Mouse (Mus musculus) left cerebral cortex, adult 2 months (tissue): ENCODE results near the gene Mex3d. TPM values are rescaled to one million over a fixed set of nuclear protein-coding genes. Genes with fewer than 3 reads are reported as not detected.

Source experiments
- DNase-seq, 2 experiments: peaks; one replicate each; pipeline ENCODE4 v3.0.0; 2021 to 2022; ENCODE audit warnings: low spot score in 2 of 2, mixed read lengths in 1 of 2; ENCODE audit errors: extremely low spot score in 1 of 2
- H3K27ac ChIP-seq: fragments of 200-600 bp; 2 replicates; pipeline ENCODE4 v1.8.1; 2022
- H3K4me3 ChIP-seq: fragments of 200-600 bp; 2 replicates; pipeline ENCODE4 v1.8.1; 2022
- CTCF ChIP-seq: fragments of 200-600 bp; IDR thresholded peaks from 2 replicates; pipeline ENCODE4 v1.8.1; 2022; ENCODE audit warnings: antibody characterized with exemption, mild to moderate bottlenecking, moderate library complexity
- intact Hi-C: fragments of 180-260 bp; cut with DNase I; formaldehyde crosslinking; loops from one replicate; pipeline ENCODE4 v1.15.1; 2025
- total RNA-seq, 2 experiments: library from RNA; stranded (reverse); gene quantifications; 2 replicates each; pipeline ENCODE4 v1.2.3; 2021

Gene Mex3d
- total RNA-seq, 2 experiments from 2014 or later = 19.2 to 20.6 TPM

- peak; percentile 91 for DNase-seq
Observed at GRCm38 (mm10) chr10:80406684-80407501, 19.4 kb upstream of the Mex3d start, which contains the start of gene Uqcr11. Uqcr11 (minus strand) TSS chr10:80406830.

GRCm38 (mm10) chr10:80405481-80406173, 18.2 kb upstream of the Mex3d start:
- intact Hi-C loops = loop anchor here (1.0 kb wide), 1 partner anchor 28 kb away; the partner anchor contains the start of gene Tcf3
- peak; percentile 5; the same call in 1 of the 2 replicates for TF ChIP-seq CTCF
- Histone ChIP-seq H3K4me3 (peak overlapping the region; percentile 87), H3K27ac (no peak overlapping the region)
- DNase-seq = no peak

More at GRCm38 (mm10) chr10:80406684-80407501, 19.4 kb upstream of the Mex3d start, which contains the start of gene Uqcr11:
- Histone ChIP-seq H3K27ac (peak within 1 kb of the TSS; percentile 90), H3K4me3 (peak within 1 kb of the TSS; percentile 87)
- no peak for TF ChIP-seq CTCF
- intact Hi-C loops = loop anchor here (1.0 kb wide), 1 partner anchor 26 kb away; the partner anchor contains the start of gene Tcf3

- no peak overlapping the region for H3K4me3 ChIP-seq
- no peak for DNase-seq
- no peak overlapping the region for H3K27ac ChIP-seq
- intact Hi-C loops = no loop called here
- peak; percentile 66 for TF ChIP-seq CTCF
Observed at GRCm38 (mm10) chr10:80403044-80403692, 15.7 kb upstream of the Mex3d start.

- no peak for TF ChIP-seq CTCF
- DNase-seq = no peak
- Histone ChIP-seq H3K27ac (peak overlapping the region; percentile 89), H3K4me3 (peak overlapping the region; percentile 78; the same call in 1 of the 2 replicates)
- intact Hi-C loops = no loop called here
Observed at GRCm38 (mm10) chr10:80400704-80401161, 13.3 kb upstream of the Mex3d start.

- no peak for TF ChIP-seq CTCF
- H3K4me3 ChIP-seq = peak overlapping the region; percentile 78
- DNase-seq = no peak
- peak overlapping the region; percentile 89 for H3K27ac ChIP-seq
- intact Hi-C loops = no loop called here
Observed at GRCm38 (mm10) chr10:80399973-80400703, 12.7 kb upstream of the Mex3d start.

- TF ChIP-seq CTCF = no peak
- peak; percentile 98 to 100 for DNase-seq
- Histone ChIP-seq H3K27ac (peak within 1 kb of the TSS; percentile 99), H3K4me3 (peak within 1 kb of the TSS; percentile 78)
- intact Hi-C loops = no loop called here
Observed at GRCm38 (mm10) chr10:80399191-80399972, 11.9 kb upstream of the Mex3d start, which contains the start of gene Mbd3. Mbd3 (minus strand) TSS chr10:80399550.

- intact Hi-C loops = no loop called here
- Histone ChIP-seq H3K4me3 (peak overlapping the region; percentile 78), H3K27ac (peak overlapping the region; percentile 99)
- no peak; the same call in none of the 2 replicates for TF ChIP-seq CTCF
- peak; percentile 98 for DNase-seq
Observed at GRCm38 (mm10) chr10:80398719-80399190, 11.3 kb upstream of the Mex3d start.

GRCm38 (mm10) chr10:80398174-80398535, 10.7 kb upstream of the Mex3d start:
- H3K27ac ChIP-seq = peak overlapping the region; percentile 89; the same call in 1 of the 2 replicates
- TF ChIP-seq CTCF = no peak
- peak overlapping the region; percentile 78 for H3K4me3 ChIP-seq
- intact Hi-C loops = no loop called here
- DNase-seq = no peak

- no peak for TF ChIP-seq CTCF
- Histone ChIP-seq H3K4me3 (peak overlapping the region; percentile 78), H3K27ac (no peak overlapping the region; the same call in 1 of the 2 replicates)
- no peak for DNase-seq
- intact Hi-C loops = no loop called here
Observed at GRCm38 (mm10) chr10:80397524-80398173, 10.2 kb upstream of the Mex3d start.
